In the genomic region with DNA sequence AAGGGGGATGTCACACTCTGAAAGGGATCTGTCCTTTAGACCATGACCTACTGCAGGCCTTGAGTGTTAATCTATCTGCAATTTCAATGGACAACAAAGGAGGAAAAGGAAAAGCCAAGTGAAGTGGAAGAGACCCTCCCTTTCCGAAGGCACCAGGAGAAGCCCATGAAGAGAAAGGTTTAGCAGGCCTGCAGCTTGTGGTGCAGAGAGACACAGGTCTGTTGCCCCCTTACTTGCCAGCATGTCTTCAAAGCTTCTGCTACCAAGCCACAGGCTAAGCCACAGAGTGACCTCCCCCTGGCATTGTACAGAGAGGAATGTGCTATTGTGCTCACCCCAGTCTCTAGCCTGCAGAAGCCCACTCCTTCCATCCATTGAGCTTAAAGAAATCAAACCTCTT, we compare ENCODE assay signal across 23 mouse cellular contexts.
DNase-seq lines count a peak whose midpoint lies in the region; ATAC-seq and TF ChIP-seq lines count a peak whose summit lies in the region.
"Had no signal": no experiment of that assay in that cellular context is flagged by ENCODE, and none has a peak within 500 bp of the region (broad histone marks: within the 10 kb centered on the region; RNA-seq: fewer than 3 reads in every experiment).

No protein-coding gene starts in this region.

- ATAC-seq in forebrain, embryonic 12.5 days (ENCODE audit: low FRiP score), result peak; percentile 57; the same call in 1 of the 2 replicates
- ATAC-seq in forebrain, embryonic 16.5 days, result no peak
- peak; percentile 81 for ATAC-seq in midbrain, embryonic 11.5 days (ENCODE audit: low FRiP score)
- ATAC-seq in midbrain, postnatal 0 days (ENCODE audit: low FRiP score), result no peak
- peak; percentile 53 for ATAC-seq in neural tube, embryonic 11.5 days (ENCODE audit: insufficient read depth, low FRiP score, low TSS enrichment)

- no peaks in the 10 kb centered on the region for H3K27me3 ChIP-seq in forebrain, embryonic 12.5 days
- no peaks in the 10 kb centered on the region for H3K27me3 ChIP-seq in forebrain, embryonic 16.5 days (replicated peaks; ENCODE audit: control insufficient read depth, insufficient read depth, low read length)
- no peaks in the 10 kb centered on the region for H3K27me3 ChIP-seq in midbrain, embryonic 11.5 days (ENCODE audit: control insufficient read depth, insufficient read depth, low read length)
- H3K27me3 ChIP-seq in midbrain, postnatal 0 days (ENCODE audit: insufficient read depth, low read length), result no peaks in the 10 kb centered on the region
- no peaks in the 10 kb centered on the region for H3K27me3 ChIP-seq in neural tube, embryonic 11.5 days (ENCODE audit: control insufficient read depth, insufficient read depth, low read length)
- H3K27me3 ChIP-seq: heart, embryonic 15.5 days had no signal

- no peaks in the 10 kb centered on the region for H3K36me3 ChIP-seq in forebrain, embryonic 12.5 days (replicated peaks)
- no peaks in the 10 kb centered on the region for H3K36me3 ChIP-seq in forebrain, embryonic 16.5 days (ENCODE audit: control insufficient read depth, insufficient read depth)
- H3K36me3 ChIP-seq in midbrain, embryonic 11.5 days (ENCODE audit: control insufficient read depth, insufficient read depth, low read length), result no peaks in the 10 kb centered on the region
- H3K36me3 ChIP-seq in midbrain, postnatal 0 days (ENCODE audit: insufficient read depth, low read length), result no peaks in the 10 kb centered on the region
- H3K36me3 ChIP-seq in neural tube, embryonic 11.5 days (ENCODE audit: control insufficient read depth, insufficient read depth, low read length), result no peaks in the 10 kb centered on the region
- H3K36me3 ChIP-seq: embryonic facial prominence, embryonic 15.5 days; G1E; heart, embryonic 15.5 days; liver, embryonic 15.5 days had no signal

- no peak overlapping the region for H3K4me3 ChIP-seq in forebrain, embryonic 12.5 days (replicated peaks)
- no peak overlapping the region for H3K4me3 ChIP-seq in forebrain, embryonic 16.5 days (replicated peaks; ENCODE audit: low read length)
- no peak overlapping the region for H3K4me3 ChIP-seq in midbrain, embryonic 11.5 days (ENCODE audit: low read depth, low read length)
- no peak overlapping the region for H3K4me3 ChIP-seq in midbrain, postnatal 0 days (ENCODE audit: low read depth, low read length)
- no peak overlapping the region for H3K4me3 ChIP-seq in neural tube, embryonic 11.5 days (ENCODE audit: low read depth, low read length)
- H3K4me3 ChIP-seq: embryonic facial prominence, embryonic 15.5 days; gastrocnemius, adult 2 months; heart, embryonic 15.5 days; layer of hippocampus, adult 2 months; limb, embryonic 13.5 days; liver, embryonic 15.5 days had no signal

- H3K4me1 ChIP-seq in forebrain, embryonic 12.5 days, result peaks cover 17% of the 10 kb centered on the region
- peaks cover 12% of the 10 kb centered on the region for H3K4me1 ChIP-seq in forebrain, embryonic 16.5 days (replicated peaks; ENCODE audit: control insufficient read depth, insufficient read depth, low read length)
- peaks cover 16% of the 10 kb centered on the region for H3K4me1 ChIP-seq in midbrain, embryonic 11.5 days (ENCODE audit: control insufficient read depth, insufficient read depth, low read length)
- no peaks in the 10 kb centered on the region for H3K4me1 ChIP-seq in midbrain, postnatal 0 days (ENCODE audit: insufficient read depth, low read length)
- peaks cover 3% of the 10 kb centered on the region; the same call in 1 of the 2 replicates for H3K4me1 ChIP-seq in neural tube, embryonic 11.5 days (ENCODE audit: control insufficient read depth, insufficient read depth, low read length)
- H3K4me1 ChIP-seq: embryonic facial prominence, embryonic 15.5 days had no signal

- WGBS in forebrain, embryonic 12.5 days, result 5% methylated on average over 1 of the region's 1 CpGs
- 6% methylated on average over 1 of the region's 1 CpGs for WGBS in forebrain, embryonic 16.5 days
- 12% methylated on average over 1 of the region's 1 CpGs for WGBS in midbrain, embryonic 11.5 days
- 13% methylated on average over 1 of the region's 1 CpGs for WGBS in midbrain, postnatal 0 days
- 42% methylated on average over 1 of the region's 1 CpGs for WGBS in neural tube, embryonic 11.5 days

- H3K9ac ChIP-seq in forebrain, embryonic 12.5 days, result no peak overlapping the region
- no peak overlapping the region for H3K9ac ChIP-seq in forebrain, embryonic 16.5 days (replicated peaks; ENCODE audit: low read depth, low read length)
- peak overlapping the region; percentile 31 for H3K9ac ChIP-seq in midbrain, embryonic 11.5 days (ENCODE audit: low read length)
- no peak overlapping the region for H3K9ac ChIP-seq in midbrain, postnatal 0 days (replicated peaks; ENCODE audit: low read length, poor library complexity, severe bottlenecking)
- no peak overlapping the region for H3K9ac ChIP-seq in neural tube, embryonic 11.5 days (ENCODE audit: low read length)
- H3K9ac ChIP-seq: embryonic facial prominence, embryonic 15.5 days; heart, embryonic 15.5 days; limb, embryonic 13.5 days; liver, embryonic 15.5 days had no signal

- TF ChIP-seq CTCF in midbrain, postnatal 0 days (IDR thresholded peaks at IDR 0.05), result no peak

- H3K27ac ChIP-seq in forebrain, embryonic 12.5 days, result peak overlapping the region; percentile 20
- no peak overlapping the region for H3K27ac ChIP-seq in forebrain, embryonic 16.5 days (ENCODE audit: low read length)
- peak overlapping the region; percentile 54; the same call in 1 of the 2 replicates for H3K27ac ChIP-seq in midbrain, embryonic 11.5 days (ENCODE audit: low read depth, low read length)
- H3K27ac ChIP-seq in midbrain, postnatal 0 days (ENCODE audit: low read depth, low read length), result no peak overlapping the region
- 0 out of 2 replicates have a peak overlapping the region, but pooled peaks have one; percentile 35 for H3K27ac ChIP-seq in neural tube, embryonic 11.5 days (ENCODE audit: low read depth, low read length)
- H3K27ac ChIP-seq: embryonic facial prominence, embryonic 15.5 days; gastrocnemius, adult 2 months; heart, embryonic 15.5 days; layer of hippocampus, adult 2 months; limb, embryonic 13.5 days; liver, embryonic 15.5 days; macrophage had no signal

- H3K9me3 ChIP-seq in forebrain, embryonic 12.5 days, result no peaks in the 10 kb centered on the region
- H3K9me3 ChIP-seq in forebrain, embryonic 16.5 days (ENCODE audit: control insufficient read depth, low read length), result no peaks in the 10 kb centered on the region
- H3K9me3 ChIP-seq in midbrain, embryonic 11.5 days (ENCODE audit: control insufficient read depth, low read length), result no peaks in the 10 kb centered on the region
- no peaks in the 10 kb centered on the region for H3K9me3 ChIP-seq in midbrain, postnatal 0 days (ENCODE audit: low read length)
- H3K9me3 ChIP-seq in neural tube, embryonic 11.5 days (ENCODE audit: control insufficient read depth, low read length), result no peaks in the 10 kb centered on the region
- H3K9me3 ChIP-seq: embryonic facial prominence, embryonic 15.5 days; G1E; heart, embryonic 15.5 days; limb, embryonic 13.5 days; liver, embryonic 15.5 days had no signal

- 0 out of 2 replicates have a peak overlapping the region, but pooled peaks have one; percentile 3 for H3K4me2 ChIP-seq in forebrain, embryonic 12.5 days
- H3K4me2 ChIP-seq in forebrain, embryonic 16.5 days (ENCODE audit: low read length), result no peak overlapping the region
- peak overlapping the region; percentile 19; the same call in 1 of the 2 replicates for H3K4me2 ChIP-seq in midbrain, embryonic 11.5 days
- H3K4me2 ChIP-seq in midbrain, postnatal 0 days (ENCODE audit: low read depth, low read length, poor library complexity, severe bottlenecking), result no peak overlapping the region
- no peak overlapping the region for H3K4me2 ChIP-seq in neural tube, embryonic 11.5 days (ENCODE audit: low read depth)
- H3K4me2 ChIP-seq: embryonic facial prominence, embryonic 15.5 days; heart, embryonic 15.5 days; limb, embryonic 13.5 days; liver, embryonic 15.5 days had no signal

- peak; percentile 92 for DNase-seq in midbrain, embryonic 11.5 days (ENCODE audit: low spot score, missing footprints)
- no peak for DNase-seq in midbrain, postnatal 0 days (ENCODE audit: low spot score)
- DNase-seq in embryo, embryonic 11 days, result peak; percentile 44
- peak; percentile 17 for DNase-seq in neural tube, embryonic 11.5 days (ENCODE audit: low spot score)
- no peak for DNase-seq in urinary bladder, postnatal 4 days (ENCODE audit: low spot score in 2 of 2)
- DNase-seq in frontal cortex, postnatal 14 days (ENCODE audit: low spot score in 2 of 2), result no peak
- DNase-seq: adrenal gland, postnatal 36 days; cerebellum, adult 18-20 months; gastrocnemius, adult 2 months; heart, postnatal 4 days; kidney, adult 18-20 months; kidney, postnatal 14 days; layer of hippocampus, postnatal 36 days; thymus, postnatal 14 days had no signal

Comparison
In these comparisons a context has a peak if more than half of its experiments do, and no peak if none do; other contexts are left out.
1. ATAC-seq: peak in forebrain, embryonic 12.5 days (single experiment), midbrain, embryonic 11.5 days (single experiment) and neural tube, embryonic 11.5 days (single experiment); none in forebrain, embryonic 16.5 days (single experiment) and midbrain, postnatal 0 days (single experiment).
2. H3K27ac ChIP-seq: peak in forebrain, embryonic 12.5 days (single experiment), midbrain, embryonic 11.5 days (single experiment) and neural tube, embryonic 11.5 days (single experiment); none in forebrain, embryonic 16.5 days (single experiment) and midbrain, postnatal 0 days (single experiment).
3. H3K4me2 ChIP-seq: peak in forebrain, embryonic 12.5 days (single experiment) and midbrain, embryonic 11.5 days (single experiment); none in forebrain, embryonic 16.5 days (single experiment), midbrain, postnatal 0 days (single experiment) and neural tube, embryonic 11.5 days (single experiment).
4. DNase-seq: peak in midbrain, embryonic 11.5 days (single experiment), embryo, embryonic 11 days (single experiment) and neural tube, embryonic 11.5 days (single experiment); none in midbrain, postnatal 0 days (single experiment), urinary bladder, postnatal 4 days (0 of 2) and frontal cortex, postnatal 14 days (0 of 2).